ENCODE assay signal across 13 mouse cellular contexts in genomic region chr7:111191216-111191615, GRCm38 (mm10).
DNase-seq lines count a peak whose midpoint lies in the region; ATAC-seq lines count a peak whose summit lies in the region.
"Had no signal": no experiment of that assay in that cellular context is flagged by ENCODE, and none has a peak within 500 bp of the region (broad histone marks: within the 10 kb centered on the region; RNA-seq: fewer than 3 reads in every experiment).

No protein-coding gene starts in this region.

- peak; percentile 81 for DNase-seq in heart, adult 11 months
- no peak for DNase-seq in heart, embryonic 10.5 days (ENCODE audit: low spot score)
- no peak for DNase-seq in kidney, adult 11 months
- DNase-seq in 3T3-L1 (ENCODE audit: low read depth, low spot score), result peak; percentile 22
- DNase-seq: cerebellum, adult 11-12 months; cerebellum, adult 9-10 months had no signal

- H3K4me3 ChIP-seq in heart, embryonic 10.5 days, result no peak overlapping the region
- H3K4me3 ChIP-seq in kidney, embryonic 16.5 days (ENCODE audit: low read length), result no peak overlapping the region
- H3K4me3 ChIP-seq in intestine, embryonic 16.5 days (ENCODE audit: low read length), result no peak overlapping the region
- H3K4me3 ChIP-seq: forebrain, embryonic 13.5 days; hindbrain, embryonic 12.5 days had no signal

- peaks cover 5% of the 10 kb centered on the region; the same call in 1 of the 2 replicates for H3K4me1 ChIP-seq in heart, embryonic 10.5 days
- peaks cover 10% of the 10 kb centered on the region for H3K4me1 ChIP-seq in kidney, embryonic 16.5 days (ENCODE audit: insufficient read depth, low read length)
- H3K4me1 ChIP-seq in intestine, embryonic 16.5 days (ENCODE audit: control insufficient read depth, insufficient read depth, low read length), result 0 out of 2 replicates have a peak, but pooled peaks cover 3% of the 10 kb centered on the region
- H3K4me1 ChIP-seq: forebrain, embryonic 13.5 days; hindbrain, embryonic 12.5 days had no signal

- no peaks in the 10 kb centered on the region for H3K9me3 ChIP-seq in heart, embryonic 10.5 days
- no peaks in the 10 kb centered on the region for H3K9me3 ChIP-seq in kidney, embryonic 16.5 days (ENCODE audit: low read length)
- H3K9me3 ChIP-seq in intestine, embryonic 16.5 days (ENCODE audit: control insufficient read depth, low read length), result no peaks in the 10 kb centered on the region
- H3K9me3 ChIP-seq: forebrain, embryonic 13.5 days; hindbrain, embryonic 12.5 days had no signal

- no peaks in the 10 kb centered on the region for H3K27me3 ChIP-seq in heart, embryonic 10.5 days (ENCODE audit: insufficient read depth, poor library complexity, severe bottlenecking)
- H3K27me3 ChIP-seq in kidney, embryonic 16.5 days (ENCODE audit: insufficient read depth, low read length), result no peaks in the 10 kb centered on the region
- no peaks in the 10 kb centered on the region for H3K27me3 ChIP-seq in intestine, embryonic 16.5 days (replicated peaks; ENCODE audit: control insufficient read depth, insufficient read depth, low read length)
- H3K27me3 ChIP-seq: forebrain, embryonic 13.5 days; hindbrain, embryonic 12.5 days had no signal

- no peak overlapping the region for H3K9ac ChIP-seq in kidney, embryonic 16.5 days (replicated peaks; ENCODE audit: low read length)
- no peak overlapping the region for H3K9ac ChIP-seq in intestine, embryonic 16.5 days (ENCODE audit: low read depth, low read length)
- H3K9ac ChIP-seq: forebrain, embryonic 13.5 days; forebrain, postnatal 0 days; hindbrain, embryonic 12.5 days had no signal

- no peak overlapping the region for H3K27ac ChIP-seq in heart, embryonic 10.5 days
- no peak overlapping the region for H3K27ac ChIP-seq in kidney, embryonic 16.5 days (ENCODE audit: low read length)
- no peak overlapping the region for H3K27ac ChIP-seq in intestine, embryonic 16.5 days (ENCODE audit: low read length)
- H3K27ac ChIP-seq: forebrain, embryonic 13.5 days; hindbrain, embryonic 12.5 days had no signal

- ATAC-seq in kidney, embryonic 16.5 days (ENCODE audit: low FRiP score, low TSS enrichment), result peak; percentile 63; the same call in 1 of the 2 replicates
- peak; percentile 48; the same call in 1 of the 2 replicates for ATAC-seq in intestine, embryonic 16.5 days
- ATAC-seq: inflammation-experienced regulatory T-cells, adult 6 months had no signal

- no peak overlapping the region for H3K4me2 ChIP-seq in kidney, embryonic 16.5 days (replicated peaks; ENCODE audit: low read depth, low read length)
- no peak overlapping the region for H3K4me2 ChIP-seq in intestine, embryonic 16.5 days (ENCODE audit: low read depth, low read length)
- H3K4me2 ChIP-seq: forebrain, embryonic 13.5 days; heart, embryonic 11.5 days; hindbrain, embryonic 12.5 days had no signal

- H3K36me3 ChIP-seq in heart, embryonic 10.5 days, result no peaks in the 10 kb centered on the region
- no peaks in the 10 kb centered on the region for H3K36me3 ChIP-seq in kidney, embryonic 16.5 days (ENCODE audit: insufficient read depth, low read length)
- H3K36me3 ChIP-seq in intestine, embryonic 16.5 days (ENCODE audit: control insufficient read depth, insufficient read depth, low read length), result no peaks in the 10 kb centered on the region
- H3K36me3 ChIP-seq: hindbrain, embryonic 12.5 days had no signal

Comparison
In these comparisons a context has a peak if more than half of its experiments do, and no peak if none do; other contexts are left out.
1. DNase-seq: peak in heart, adult 11 months (single experiment) and 3T3-L1 (single experiment); none in heart, embryonic 10.5 days (single experiment) and kidney, adult 11 months (single experiment).